Mouse (Mus musculus) testis, adult 2 months (tissue): ENCODE data around the gene Zfp948. TPM values are rescaled to one million over a fixed set of nuclear protein-coding genes. Genes with fewer than 3 reads are reported as not detected.
"Not testable (repeated sequence)": the region's sequence is repeated elsewhere in the genome, so short reads cannot be mapped to it uniquely, and the experiment has no call there.

Experiments used
- H3K27ac ChIP-seq: fragments of 200-500 bp; 2 replicates; pipeline ENCODE4 v1.5.1; 2012; ENCODE audit warnings: low read depth, low read length; ENCODE audit not compliant: control insufficient read depth, insufficient read depth
- H3K27me3 ChIP-seq: fragments of 200-500 bp; 2 replicates; pipeline ENCODE4 v1.6.1; 2012; ENCODE audit warnings: mild to moderate bottlenecking, low read length, moderate library complexity; ENCODE audit not compliant: control insufficient read depth, insufficient read depth
- H3K36me3 ChIP-seq: fragments of 200-500 bp; 2 replicates; pipeline ENCODE4 v1.6.1; 2012; ENCODE audit warnings: mild to moderate bottlenecking, low read length; ENCODE audit not compliant: control insufficient read depth, insufficient read depth
- H3K4me1 ChIP-seq: fragments of 200-500 bp; 2 replicates; pipeline ENCODE4 v1.6.1; 2012; ENCODE audit warnings: low read length; ENCODE audit not compliant: control insufficient read depth, insufficient read depth
- H3K4me3 ChIP-seq: fragments of 200-500 bp; 2 replicates; pipeline ENCODE4 v1.5.1; 2012; ENCODE audit warnings: low read depth, mild to moderate bottlenecking, low read length, moderate library complexity, mixed read lengths; ENCODE audit not compliant: control insufficient read depth
- CTCF ChIP-seq: fragments of 200-500 bp; IDR thresholded peaks from 2 replicates; pipeline ENCODE4 v1.5.1; 2012; ENCODE audit warnings: low read depth, mild to moderate bottlenecking, inconsistent platforms, low read length, moderate library complexity; ENCODE audit not compliant: control insufficient read depth, insufficient read depth, insufficient replicate concordance
- POLR2A ChIP-seq: fragments of 200-500 bp; IDR thresholded peaks from 2 replicates; pipeline ENCODE4 v1.6.1; 2012; ENCODE audit warnings: low read depth, mild to moderate bottlenecking, inconsistent platforms, low read length, moderate library complexity; ENCODE audit not compliant: control insufficient read depth
- polyA plus RNA-seq: library from polyadenylated mRNA; depleted of rRNA; stranded (reverse); fragments of >200 nt; gene quantifications from 2 replicates; pipeline ENCODE4 v1.2.3, GENCODE M21; 2012; rRNA removed

Zfp948 gene
- polyA plus RNA-seq, 1 experiment: 0.47 TPM

DNA sequence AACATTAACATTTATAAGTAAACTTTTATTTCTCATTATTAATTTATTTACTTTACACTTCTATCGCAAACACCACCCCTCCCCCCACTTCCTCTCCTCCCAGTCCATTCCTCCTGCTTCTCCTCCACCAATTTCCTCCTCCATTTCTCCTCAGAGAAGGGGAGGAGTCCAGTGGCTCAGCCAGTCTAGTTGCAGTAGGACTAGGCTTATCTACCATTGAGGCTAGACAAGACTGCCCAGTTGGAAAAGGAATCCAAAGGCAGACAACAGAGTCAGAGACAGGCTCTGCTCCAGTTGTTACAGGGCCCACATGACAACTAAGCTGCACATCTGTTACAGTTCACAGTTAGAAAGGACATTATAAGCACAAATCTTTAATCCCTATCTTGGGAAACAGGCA lies 888 bp downstream of the Zfp948 start:
- TF ChIP-seq CTCF: no peak
- TF ChIP-seq POLR2A: no peak
- H3K27me3 ChIP-seq: no peaks in the 10 kb centered on the region
- no peak overlapping the region for H3K27ac ChIP-seq

DNA sequence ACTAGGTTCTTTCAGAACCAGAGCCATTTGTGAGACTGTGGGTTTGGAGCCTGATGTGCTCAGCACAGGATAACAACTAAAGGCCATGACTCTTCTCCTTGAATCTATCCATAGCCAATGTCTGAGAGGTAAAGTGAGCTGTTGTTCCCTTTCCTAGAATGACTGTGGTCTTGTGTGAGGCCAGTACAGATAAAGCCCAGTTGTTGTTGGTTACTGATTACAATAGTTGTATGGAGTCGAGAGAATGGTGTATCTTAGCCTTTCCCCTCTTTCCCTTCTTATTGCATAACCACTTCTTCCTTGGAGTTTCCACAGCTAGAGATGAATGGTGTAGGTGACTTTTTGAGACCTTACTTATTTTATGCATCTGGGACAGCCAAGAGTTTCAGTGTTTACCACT lies 12.3 kb downstream of the Zfp948 start:
- Histone ChIP-seq H3K27me3 (no peaks in the 10 kb centered on the region), H3K27ac (no peak overlapping the region), H3K36me3 (no peaks in the 10 kb centered on the region), H3K4me1 (no peaks in the 10 kb centered on the region), H3K4me3 (no peak overlapping the region)
- TF ChIP-seq POLR2A: no peak
- TF ChIP-seq CTCF: no peak

More for the DNA sequence above, 888 bp downstream of the Zfp948 start:
- Histone ChIP-seq H3K4me3 (no peak overlapping the region), H3K36me3 (no peaks in the 10 kb centered on the region), H3K4me1 (peaks cover 10% of the 10 kb centered on the region)

DNA sequence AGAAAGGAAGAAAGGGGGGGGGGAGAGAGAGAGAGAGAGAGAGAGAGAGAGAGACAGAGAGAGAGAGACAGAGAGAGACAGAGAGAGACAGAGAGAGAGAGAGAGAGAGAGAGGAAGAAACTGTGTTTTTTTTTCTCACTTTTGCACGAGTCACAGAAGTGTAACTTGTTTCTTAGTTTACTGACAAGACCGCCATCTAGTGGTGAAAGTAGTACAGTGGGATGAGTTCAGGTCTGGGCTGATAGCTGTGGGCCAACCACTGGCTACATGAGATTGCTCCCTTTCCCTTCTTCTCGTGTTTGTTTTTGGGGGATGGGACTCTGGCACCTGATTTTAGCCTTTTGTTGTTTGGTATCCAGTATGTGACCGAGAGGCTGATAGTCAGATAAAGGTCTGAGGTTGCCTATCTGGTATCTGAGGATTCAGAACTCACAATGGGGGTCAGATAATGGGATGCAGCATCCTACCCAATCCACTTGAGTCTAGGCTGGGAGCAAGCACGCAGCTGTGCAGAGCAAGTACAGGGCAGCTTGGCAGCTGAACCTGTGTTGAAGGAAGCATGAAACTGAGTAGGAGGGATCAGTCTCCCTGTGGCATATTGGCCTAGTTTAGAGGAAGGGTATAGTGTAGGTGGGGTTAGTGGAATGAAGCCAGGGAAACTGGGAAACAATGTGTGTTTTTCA lies 12.8 kb downstream of the Zfp948 start:
- no peaks in the 10 kb centered on the region for H3K4me1 ChIP-seq
- no peak overlapping the region for H3K27ac ChIP-seq
- no peaks in the 10 kb centered on the region for H3K36me3 ChIP-seq
- TF ChIP-seq CTCF (0 out of 2 replicates have a peak, but pooled peaks have one; percentile 2), POLR2A (no peak)
- no peak overlapping the region for H3K4me3 ChIP-seq
- H3K27me3 ChIP-seq: no peaks in the 10 kb centered on the region

DNA sequence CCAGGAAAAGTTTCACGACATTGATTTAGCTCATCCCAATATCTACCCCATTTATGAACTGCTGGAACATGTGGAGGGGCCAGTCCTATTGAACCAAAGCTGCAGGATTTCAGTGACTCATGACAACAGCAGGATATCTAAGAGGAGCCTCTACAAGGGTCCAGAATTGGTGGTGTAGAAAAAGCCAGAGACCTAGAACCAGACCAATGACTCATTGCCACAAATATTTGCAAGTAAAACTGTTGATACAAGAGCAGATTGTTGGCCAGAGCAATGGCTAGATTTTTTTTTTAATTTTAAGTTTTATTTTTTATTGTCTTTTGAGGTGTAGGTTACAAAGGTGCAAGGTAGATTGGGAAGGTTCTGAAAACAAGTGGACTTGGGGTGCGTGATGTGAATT lies 18.7 kb downstream of the Zfp948 start:
- TF ChIP-seq POLR2A (no peak), CTCF (no peak)
- Histone ChIP-seq H3K27me3 (no peaks in the 10 kb centered on the region), H3K4me3 (no peak overlapping the region), H3K4me1 (no peaks in the 10 kb centered on the region), H3K36me3 (no peaks in the 10 kb centered on the region), H3K27ac (no peak overlapping the region)

DNA sequence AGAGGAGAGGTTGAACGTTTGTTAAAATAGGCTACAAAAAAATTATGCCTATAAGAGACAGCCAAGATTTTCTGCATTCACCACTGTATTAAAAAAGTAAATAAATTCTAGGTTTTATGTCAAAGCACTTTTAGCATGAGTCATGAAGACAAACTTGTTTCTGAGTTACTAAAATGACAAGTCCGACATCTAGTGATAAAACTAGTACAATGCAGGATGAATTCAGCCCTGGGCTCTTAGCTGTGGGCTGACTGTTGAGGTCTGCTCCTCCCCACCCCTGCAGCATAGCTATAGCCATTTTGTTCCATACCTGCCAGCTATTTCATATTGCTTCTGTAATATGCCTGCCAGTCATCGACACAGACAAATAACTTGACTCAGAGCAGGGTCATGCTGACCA lies 49.5 kb downstream of the Zfp948 start:
- no peaks in the 10 kb centered on the region for H3K27me3 ChIP-seq
- H3K4me3 ChIP-seq: no peak overlapping the region
- no peaks in the 10 kb centered on the region for H3K36me3 ChIP-seq
- TF ChIP-seq CTCF: no peak
- no peak for TF ChIP-seq POLR2A
- H3K27ac ChIP-seq: no peak overlapping the region
- H3K4me1 ChIP-seq: no peaks in the 10 kb centered on the region

DNA sequence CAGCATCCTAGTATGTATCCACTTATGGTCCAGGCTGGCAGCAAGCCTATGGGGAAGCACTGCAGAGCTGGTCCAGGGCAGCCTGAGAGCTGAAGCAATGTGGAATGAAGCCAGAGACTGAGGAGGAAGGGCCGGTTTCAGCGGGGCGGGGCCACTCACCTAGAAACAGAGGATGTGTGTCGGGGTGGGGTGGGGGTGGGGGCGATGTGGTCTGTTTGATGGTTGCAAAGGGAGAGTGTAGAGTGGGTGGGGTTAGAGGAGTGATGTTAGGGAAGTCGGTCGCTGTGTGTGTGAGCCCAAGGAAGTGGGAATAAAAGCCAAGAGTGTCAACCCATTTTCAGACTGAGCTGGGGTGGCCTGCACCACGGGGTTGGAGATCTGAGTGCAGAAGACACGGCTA lies 50.5 kb downstream of the Zfp948 start:
- no peaks in the 10 kb centered on the region for H3K36me3 ChIP-seq
- H3K27me3 ChIP-seq: no peaks in the 10 kb centered on the region
- no peak overlapping the region for H3K4me3 ChIP-seq
- H3K27ac ChIP-seq: no peak overlapping the region
- TF ChIP-seq POLR2A (no peak), CTCF (no peak)
- no peaks in the 10 kb centered on the region for H3K4me1 ChIP-seq

DNA sequence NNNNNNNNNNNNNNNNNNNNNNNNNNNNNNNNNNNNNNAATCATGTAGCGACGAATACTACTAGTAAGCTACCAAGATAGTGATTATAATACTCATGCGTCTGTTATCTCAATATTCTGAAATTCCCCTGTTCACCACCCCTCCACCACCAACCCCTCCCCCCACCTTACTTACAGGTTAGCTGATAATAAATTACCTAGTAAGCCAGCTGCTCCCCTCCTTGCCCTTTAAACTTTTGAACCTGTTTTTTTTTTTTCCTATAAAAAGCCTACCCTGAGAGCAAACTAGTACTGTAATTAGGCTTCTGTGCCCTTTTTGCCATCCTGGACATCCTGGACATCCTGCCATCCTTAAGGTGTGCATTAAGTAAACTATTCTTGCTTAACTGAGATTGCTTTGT lies 56.8 kb downstream of the Zfp948 start:
- no peaks in the 10 kb centered on the region for H3K4me1 ChIP-seq
- H3K27ac ChIP-seq: no peak overlapping the region
- no peaks in the 10 kb centered on the region for H3K27me3 ChIP-seq
- no peak overlapping the region for H3K4me3 ChIP-seq
- H3K36me3 ChIP-seq: no peaks in the 10 kb centered on the region
- TF ChIP-seq CTCF (no peak), POLR2A (no peak)

DNA sequence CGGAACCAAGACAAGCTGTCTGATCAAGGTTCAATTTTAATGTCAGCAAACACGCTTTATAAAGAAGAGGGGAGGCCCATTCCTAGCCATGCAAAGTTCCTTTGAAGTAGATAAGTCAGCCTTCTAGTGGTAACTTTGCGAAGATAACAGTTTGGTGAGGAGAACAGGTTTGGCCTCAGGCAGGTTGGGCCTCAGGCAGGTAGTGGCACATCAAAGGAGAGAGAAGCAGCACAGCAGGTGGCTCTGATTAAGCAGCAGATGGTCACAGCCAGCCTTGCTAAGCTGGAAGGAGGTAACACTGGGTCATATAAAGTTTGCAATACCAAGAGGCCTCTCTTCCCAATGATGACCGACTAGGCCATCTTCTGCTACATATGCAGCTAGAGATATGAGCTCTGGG lies 69.0 kb downstream of the Zfp948 start:
- not testable (repeated sequence) for H3K4me3 ChIP-seq, H3K27ac ChIP-seq, H3K27me3 ChIP-seq, H3K36me3 ChIP-seq, H3K4me1 ChIP-seq

Other genes with a start within 250 kb of the Zfp948 start
- 0.38 and 0.59 TPM in 2 replicates for gene Zfp677, start 183.3 kb upstream of the Zfp948 start, polyA plus RNA-seq
- gene Zfp54, start 143.8 kb upstream of the Zfp948 start, polyA plus RNA-seq: 3.1 and 4.3 TPM in 2 replicates
- gene Zfp51, start 116.6 kb upstream of the Zfp948 start, polyA plus RNA-seq: 2.5 and 3.3 TPM in 2 replicates
- gene Zfp53, start 78.0 kb upstream of the Zfp948 start, polyA plus RNA-seq: 0.23 and 0.48 TPM in 2 replicates
- 0.13 and 0.31 TPM in 2 replicates for gene Zfp52, start 31.5 kb upstream of the Zfp948 start, polyA plus RNA-seq
- 0.12 and 0.14 TPM in 2 replicates for gene Zfp983, start 83.6 kb downstream of the Zfp948 start, polyA plus RNA-seq
- gene Gm10226, start 124.9 kb downstream of the Zfp948 start, polyA plus RNA-seq: not detected in 2 replicates
- gene Zfp760, start 140.7 kb downstream of the Zfp948 start, polyA plus RNA-seq: 0.30 and 0.36 TPM in 2 replicates
- gene Zfp229, start 163.8 kb downstream of the Zfp948 start, polyA plus RNA-seq: 1.0 and 1.5 TPM in 2 replicates